Mouse (Mus musculus): ENCODE results near the gene Rsph9.

- TF ChIP-seq CTCF (IDR thresholded peaks at IDR 0.05) (peak; percentile 52), POLR2A (IDR thresholded peaks at IDR 0.05; ENCODE audit: insufficient read depth, low read depth, low read length) (no peak), EP300 (IDR thresholded peaks at IDR 0.05; ENCODE audit: insufficient read depth, low read depth, low read length) (no peak)
Measured at GRCm38 (mm10) chr17:46075116-46075485, 68.9 kb downstream of the Rsph9 start.

Data from heart, adult 2 months (tissue).